Mouse (Mus musculus): ENCODE data around the gene Nanog.

The Nanog gene

DNA sequence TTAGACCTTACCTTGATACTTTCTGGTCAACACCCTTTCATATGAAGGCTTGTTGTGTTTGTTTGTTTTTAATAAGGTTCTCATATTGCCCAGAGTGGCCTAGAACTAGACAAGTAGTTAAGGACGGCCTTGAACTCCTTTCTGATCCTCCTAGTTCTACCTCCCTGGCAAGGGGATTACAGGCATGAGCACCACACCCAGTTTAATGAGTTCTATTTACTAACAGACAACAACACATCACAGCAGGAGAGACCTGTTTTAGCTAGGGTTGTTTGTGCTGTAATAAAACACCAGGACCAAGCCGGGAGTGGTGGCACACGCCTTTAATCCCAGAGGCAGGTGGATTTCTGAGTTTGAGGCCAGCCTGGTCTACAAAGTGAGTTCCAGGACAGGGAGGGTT is 55.2 kb downstream of the Nanog start:
- DNase-seq (ENCODE audit: low read depth, low spot score) = peak; percentile 86

DNA sequence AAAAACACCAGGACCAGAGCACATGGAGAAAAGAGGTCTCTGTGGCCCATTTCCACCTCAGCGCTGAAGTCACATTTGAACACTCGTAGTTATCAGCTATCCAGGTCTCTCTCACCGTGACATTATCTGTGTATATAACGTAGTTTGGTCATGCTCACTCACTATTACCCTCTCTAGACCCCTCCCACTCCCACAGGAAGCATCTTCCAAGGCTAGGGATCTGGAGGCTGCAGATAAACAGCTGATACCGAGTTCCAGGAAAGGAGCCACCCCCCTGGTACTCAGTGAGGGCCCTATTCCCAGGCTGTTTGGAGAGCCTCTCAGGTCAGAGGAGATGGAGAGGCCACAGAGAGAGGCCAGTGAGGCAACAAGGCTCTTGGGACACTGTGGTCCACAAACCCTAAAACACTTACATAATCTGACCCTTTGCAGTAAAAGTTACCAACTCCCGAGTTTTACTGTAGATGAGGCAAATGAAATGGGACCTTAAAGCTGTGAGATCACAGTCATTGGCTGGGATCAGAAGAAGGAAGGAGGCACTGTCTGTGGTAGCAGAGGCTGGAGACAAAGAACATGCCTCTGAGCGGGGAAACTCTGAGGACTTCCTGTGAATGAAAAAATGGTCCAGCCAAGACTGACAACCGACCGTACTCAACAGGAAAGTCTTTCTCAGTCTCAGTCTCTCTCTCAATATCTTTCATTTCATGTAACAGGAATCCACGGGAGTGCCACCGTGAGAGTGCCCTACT is 55.8 kb downstream of the Nanog start:
- DNase-seq (ENCODE audit: low read depth, low spot score) = peak; percentile 58

DNA sequence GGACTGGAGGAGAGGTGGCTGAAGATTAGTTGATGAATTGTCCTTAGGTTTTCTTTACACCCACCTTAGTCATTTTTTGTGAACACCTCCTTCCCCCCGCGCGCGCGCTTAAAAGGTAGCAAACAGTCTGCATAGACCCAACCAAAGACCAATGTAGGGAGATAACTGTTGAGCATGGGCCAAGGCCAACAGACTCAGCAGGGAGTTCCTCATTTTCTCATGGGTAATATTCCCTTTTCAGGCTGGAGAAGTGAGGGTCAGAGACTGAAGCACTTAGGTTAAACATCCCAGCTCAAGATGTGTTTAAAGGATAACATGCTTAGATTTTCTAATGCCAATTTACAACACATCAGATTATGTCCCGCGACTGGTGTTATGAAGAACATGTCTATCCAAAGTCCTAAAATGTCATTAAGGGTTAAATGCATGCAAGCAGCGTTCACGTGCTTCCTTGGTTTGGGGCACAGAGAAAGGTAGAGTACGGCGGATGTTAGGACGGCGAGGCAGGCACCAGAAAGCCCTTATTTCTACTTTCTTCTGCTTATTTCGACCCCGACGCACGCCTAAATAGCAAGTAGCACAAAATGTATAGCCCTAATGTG is 56.7 kb downstream of the Nanog start:
- no peak for DNase-seq (ENCODE audit: low read depth, low spot score)
